Mouse (Mus musculus) megakaryocyte, embryonic 14.5 days (primary cell): ENCODE measurements around the gene Six5. TPM values are rescaled to one million over a fixed set of nuclear protein-coding genes. Genes with fewer than 3 reads are reported as not detected.

Experiments used
- H3K27me3 ChIP-seq: replicated peaks from 2 replicates; pipeline ENCODE3; 2012; ENCODE audit warnings: inconsistent platforms
- H3K36me3 ChIP-seq: replicated peaks from 2 replicates; pipeline ENCODE3; 2012; ENCODE audit warnings: low read length, inconsistent platforms, mixed read lengths
- H3K4me1 ChIP-seq: 2 replicates; pipeline ENCODE4 v1.6.1; 2012; ENCODE audit warnings: inconsistent platforms
- H3K4me3 ChIP-seq: replicated peaks from 2 replicates; pipeline ENCODE3; 2012; ENCODE audit warnings: moderate library complexity, mild to moderate bottlenecking, inconsistent platforms
- H3K9me3 ChIP-seq: 2 replicates; pipeline ENCODE4 v1.6.1; 2012; ENCODE audit warnings: inconsistent platforms
- FLI1 ChIP-seq: IDR thresholded peaks from 2 replicates; pipeline ENCODE4 v1.6.1; 2012; ENCODE audit warnings: low read length, inconsistent platforms, mixed read lengths
- GATA1 ChIP-seq: IDR thresholded peaks from 3 replicates; pipeline ENCODE4 v1.6.1; 2012; ENCODE audit warnings: mixed read lengths, low read length, inconsistent platforms, borderline replicate concordance
- polyA plus RNA-seq: library from polyadenylated mRNA; stranded (reverse); fragments of >175 nt; gene quantifications from 2 replicates; pipeline ENCODE4 v1.2.3, GENCODE M21; 2012; ENCODE audit warnings: low replicate concordance; ENCODE audit not compliant: insufficient read depth

The Six5 gene
- polyA plus RNA-seq, 1 experiment: 11.5 TPM

DNA sequence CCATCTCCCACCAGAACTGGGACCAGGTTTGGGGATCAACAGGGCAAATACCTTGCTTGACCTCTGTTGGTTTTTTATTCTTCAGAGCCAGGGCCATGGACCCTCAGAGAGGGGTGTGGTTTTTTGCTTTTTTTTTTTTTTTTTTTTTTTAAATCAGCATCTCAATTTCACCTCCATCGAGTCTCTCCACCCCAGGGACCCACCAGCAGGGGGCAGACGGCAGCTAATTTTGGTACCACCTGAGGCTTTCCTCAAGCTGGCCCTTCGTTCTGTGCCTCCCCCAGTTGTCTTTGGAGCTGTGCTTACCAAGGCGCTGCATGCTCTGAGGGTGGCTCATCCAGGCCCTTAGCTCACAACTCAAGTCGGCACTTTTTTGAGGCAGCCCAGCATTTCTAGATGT, 43.0 kb downstream of the Six5 start:
- Histone ChIP-seq H3K4me3 (no peak overlapping the region), H3K27me3 (no peaks in the 10 kb centered on the region), H3K4me1 (peaks cover 22% of the 10 kb centered on the region), H3K9me3 (no peaks in the 10 kb centered on the region), H3K36me3 (peaks cover 85% of the 10 kb centered on the region)
- TF ChIP-seq GATA1 (no peak), FLI1 (no peak)

GRCm38 (mm10) chr7:19146793-19147192, 52.4 kb downstream of the Six5 start:
- H3K9me3 ChIP-seq: no peaks in the 10 kb centered on the region
- H3K4me1 ChIP-seq: peaks cover 56% of the 10 kb centered on the region
- no peak for TF ChIP-seq GATA1
- TF ChIP-seq FLI1: no peak
- H3K27me3 ChIP-seq: no peaks in the 10 kb centered on the region
- peaks cover 45% of the 10 kb centered on the region for H3K36me3 ChIP-seq
- no peak overlapping the region for H3K4me3 ChIP-seq

GRCm38 (mm10) chr7:19147497-19148045, 53.2 kb downstream of the Six5 start:
- H3K4me3 ChIP-seq: no peak overlapping the region
- H3K36me3 ChIP-seq: peaks cover 48% of the 10 kb centered on the region

More at GRCm38 (mm10) chr7:19147497-19148045, 53.2 kb downstream of the Six5 start:
- Histone ChIP-seq H3K9me3 (no peaks in the 10 kb centered on the region), H3K27me3 (no peaks in the 10 kb centered on the region), H3K4me1 (peaks cover 58% of the 10 kb centered on the region)
- TF ChIP-seq FLI1 (no peak), GATA1 (no peak)

Other genes starting within 250 kb of the Six5 start
- 14.1 TPM in 1 of 2 replicates, not detected in the other for gene Pglyrp1, start 223.3 kb upstream of the Six5 start, polyA plus RNA-seq
- 55.0 and 80.2 TPM in 2 replicates for gene Ccdc61, start 184.2 kb upstream of the Six5 start, polyA plus RNA-seq
- gene Nova2, start 168.7 kb upstream of the Six5 start, polyA plus RNA-seq: 0.02 and 0.64 TPM in 2 replicates
- not detected in 2 replicates for gene Nanos2, start 107.2 kb upstream of the Six5 start, polyA plus RNA-seq
- 2.5 and 6.7 TPM in 2 replicates for gene Mypop, start 103.3 kb upstream of the Six5 start, polyA plus RNA-seq
- gene Irf2bp1, start 90.5 kb upstream of the Six5 start, polyA plus RNA-seq: 53.2 and 120 TPM in 2 replicates
- not detected in 2 replicates for gene Foxa3, start 71.1 kb upstream of the Six5 start, polyA plus RNA-seq
- gene Sympk, start 70.2 kb upstream of the Six5 start, polyA plus RNA-seq: 176 and 205 TPM in 2 replicates
- gene Rsph6a, start 39.9 kb upstream of the Six5 start, polyA plus RNA-seq: not detected in 2 replicates
- 13.4 and 30.3 TPM in 2 replicates for gene Dmwd, start 18.4 kb upstream of the Six5 start, polyA plus RNA-seq
- 7.7 and 25.2 TPM in 2 replicates for gene Dmpk, start 10.7 kb upstream of the Six5 start, polyA plus RNA-seq
- not detected in 2 replicates for gene Gm4969, start 23.8 kb downstream of the Six5 start, polyA plus RNA-seq
- 28.9 and 35.0 TPM in 2 replicates for gene Fbxo46, start 25.3 kb downstream of the Six5 start, polyA plus RNA-seq
- gene Qpctl, start 54.7 kb downstream of the Six5 start, polyA plus RNA-seq: 5.0 and 11.8 TPM in 2 replicates
- gene Snrpd2, start 55.1 kb downstream of the Six5 start, polyA plus RNA-seq: 50.5 and 69.4 TPM in 2 replicates
- 1.2 TPM in 2 replicates for gene Gipr, start 71.5 kb downstream of the Six5 start, polyA plus RNA-seq
- 53.9 and 56.3 TPM in 2 replicates for gene Eml2, start 81.8 kb downstream of the Six5 start, polyA plus RNA-seq
- gene Gpr4, start 117.9 kb downstream of the Six5 start, polyA plus RNA-seq: 0.03 TPM in 1 of 2 replicates, not detected in the other
- gene Opa3, start 133.7 kb downstream of the Six5 start, polyA plus RNA-seq: 7.3 and 11.6 TPM in 2 replicates
- 828 and 2,423 TPM in 2 replicates for gene Vasp, start 177.2 kb downstream of the Six5 start, polyA plus RNA-seq
- not detected in 2 replicates for gene Ppm1n, start 185.5 kb downstream of the Six5 start, polyA plus RNA-seq
- gene Rtn2, start 188.0 kb downstream of the Six5 start, polyA plus RNA-seq: 6.1 and 8.4 TPM in 2 replicates
- 12.9 and 33.1 TPM in 2 replicates for gene Fosb, start 215.5 kb downstream of the Six5 start, polyA plus RNA-seq